Mouse (Mus musculus): ENCODE data around the gene Tm9sf2.

DNA sequence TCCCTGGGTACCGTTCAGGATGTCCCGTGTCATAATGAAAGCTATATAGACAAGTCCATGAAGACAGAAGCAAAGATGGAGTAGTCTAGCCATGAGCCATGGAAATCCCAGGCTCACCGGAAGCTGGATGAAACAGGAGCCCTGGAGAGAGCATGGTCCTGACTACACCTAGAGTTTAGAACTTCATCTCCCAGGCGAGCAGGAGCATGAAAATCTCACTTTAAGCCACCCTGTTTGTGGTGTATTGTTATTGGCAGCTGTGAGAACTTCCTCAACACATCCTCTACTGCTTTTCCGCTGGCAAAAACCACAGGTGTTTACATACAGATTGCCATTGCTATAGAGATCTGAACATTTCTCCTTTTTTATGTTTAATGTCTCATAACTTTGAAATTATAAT lies 43.2 kb upstream of the Tm9sf2 start:
- TF ChIP-seq CTCF (IDR thresholded peaks at IDR 0.05; ENCODE audit: borderline replicate concordance, extremely low read depth, insufficient read depth, insufficient read length) (no peak), POLR2A (IDR thresholded peaks at IDR 0.05; ENCODE audit: borderline replicate concordance, extremely low read depth, insufficient read depth, insufficient read length, poor library complexity, severe bottlenecking) (no peak)
